Mouse (Mus musculus) forebrain, embryonic 16.5 days (tissue): ENCODE measurements around the gene Neb. TPM values are rescaled to one million over a fixed set of nuclear protein-coding genes. Genes with fewer than 3 reads are reported as not detected.

Source experiments
- ATAC-seq: fragments of 200-750 bp; cut with Nextera tagmentation; 2 replicates; pipeline ENCODE4 v1.8.0; 2017; ENCODE audit warnings: mild to moderate bottlenecking, moderate library complexity
- H3K27ac ChIP-seq: fragments of 300-500 bp; sonication (generic); 2 replicates; pipeline ENCODE4 v1.5.1; 2014; ENCODE audit warnings: low read length, control low read depth
- H3K27me3 ChIP-seq: fragments of 300-500 bp; sonication (generic); replicated peaks from 2 replicates; pipeline ENCODE4 v1.6.1; 2014; ENCODE audit warnings: low read length; ENCODE audit not compliant: control insufficient read depth, insufficient read depth
- H3K36me3 ChIP-seq: fragments of 300-500 bp; sonication (generic); 2 replicates; pipeline ENCODE4 v1.6.1; 2014; ENCODE audit not compliant: control insufficient read depth, insufficient read depth
- H3K4me1 ChIP-seq: fragments of 300-500 bp; sonication (generic); replicated peaks from 2 replicates; pipeline ENCODE4 v1.6.1; 2014; ENCODE audit warnings: low read length; ENCODE audit not compliant: control insufficient read depth, insufficient read depth
- H3K4me2 ChIP-seq: fragments of 300-500 bp; sonication (generic); 2 replicates; pipeline ENCODE4 v1.6.1; 2014; ENCODE audit warnings: mild to moderate bottlenecking, low read length, control low read depth
- H3K4me3 ChIP-seq: fragments of 300-500 bp; sonication (generic); replicated peaks from 2 replicates; pipeline ENCODE4 v1.5.1; 2014; ENCODE audit warnings: mild to moderate bottlenecking, low read length, control low read depth
- H3K9ac ChIP-seq: fragments of 300-500 bp; sonication (generic); replicated peaks from 2 replicates; pipeline ENCODE4 v1.6.1; 2014; ENCODE audit warnings: low read depth, low read length, control low read depth
- H3K9me3 ChIP-seq: fragments of 300-500 bp; sonication (generic); 2 replicates; pipeline ENCODE4 v1.6.1; 2016; ENCODE audit warnings: low read length; ENCODE audit not compliant: control insufficient read depth
- WGBS: fragments of 180-500 bp; shearing (Covaris S2); extraction: QIAGEN DNeasy Blood & Tissue Kit; methylation state at CpG from one replicate; pipeline ENCODE4 v1.1.7; 2014; 5-methylcytosine and 5-hydroxymethylcytosine counted together
- polyA plus RNA-seq: library from polyadenylated mRNA; unstranded; fragments of >200 nt; fragmentation: Nextera tagmentation; extraction: Ambion mirVana; gene quantifications from 2 replicates; pipeline ENCODE4 v1.2.1, GENCODE M21; 2015

Neb gene
- polyA plus RNA-seq, 1 experiment from 2014 or later, result 6.4 TPM

- Histone ChIP-seq H3K4me1 (no peaks in the 10 kb centered on the region), H3K27ac (no peak overlapping the region), H3K36me3 (no peaks in the 10 kb centered on the region), H3K27me3 (no peaks in the 10 kb centered on the region), H3K9ac (no peak overlapping the region), H3K9me3 (no peaks in the 10 kb centered on the region), H3K4me3 (no peak overlapping the region), H3K4me2 (no peak overlapping the region)
- WGBS, result 68% methylated on average over 7 of the region's 7 CpGs
- no peak for ATAC-seq
Measured at GRCm38 (mm10) chr2:52386037-52386436, 7.8 kb upstream of the Neb start.

GRCm38 (mm10) chr2:52378848-52379261 is 581 bp upstream of the Neb start:
- Histone ChIP-seq H3K4me2 (no peak overlapping the region), H3K9me3 (no peaks in the 10 kb centered on the region; the same call in 1 of the 2 replicates), H3K36me3 (no peaks in the 10 kb centered on the region), H3K9ac (no peak overlapping the region), H3K4me3 (no peak overlapping the region), H3K27ac (no peak overlapping the region), H3K27me3 (no peaks in the 10 kb centered on the region), H3K4me1 (no peaks in the 10 kb centered on the region)
- peak; percentile 62; the same call in 1 of the 2 replicates for ATAC-seq
- WGBS, result 77% methylated on average over 10 of the region's 10 CpGs

- H3K4me1 ChIP-seq, result no peaks in the 10 kb centered on the region
- H3K36me3 ChIP-seq, result no peaks in the 10 kb centered on the region
- peak overlapping the region; percentile 4; the same call in 1 of the 2 replicates for H3K4me2 ChIP-seq
- H3K27ac ChIP-seq, result no peak overlapping the region
- no peaks in the 10 kb centered on the region for H3K27me3 ChIP-seq
- 60% methylated on average over 13 of the region's 13 CpGs for WGBS
- H3K9ac ChIP-seq, result no peak overlapping the region
- ATAC-seq, result peak; percentile 15; the same call in 1 of the 2 replicates
- H3K9me3 ChIP-seq, result no peaks in the 10 kb centered on the region; the same call in 1 of the 2 replicates
- H3K4me3 ChIP-seq, result no peak overlapping the region
Measured at GRCm38 (mm10) chr2:52377706-52378447, 397 bp downstream of the Neb start.

GRCm38 (mm10) chr2:52374706-52375105 is 3.6 kb downstream of the Neb start:
- no peaks in the 10 kb centered on the region for H3K4me1 ChIP-seq
- no peaks in the 10 kb centered on the region for H3K27me3 ChIP-seq
- H3K4me2 ChIP-seq, result no peak overlapping the region
- H3K4me3 ChIP-seq, result no peak overlapping the region
- 93% methylated on average over 6 of the region's 6 CpGs for WGBS
- no peak overlapping the region for H3K27ac ChIP-seq
- H3K36me3 ChIP-seq, result no peaks in the 10 kb centered on the region
- no peak for ATAC-seq
- no peaks in the 10 kb centered on the region; the same call in 1 of the 2 replicates for H3K9me3 ChIP-seq
- no peak overlapping the region for H3K9ac ChIP-seq

DNA sequence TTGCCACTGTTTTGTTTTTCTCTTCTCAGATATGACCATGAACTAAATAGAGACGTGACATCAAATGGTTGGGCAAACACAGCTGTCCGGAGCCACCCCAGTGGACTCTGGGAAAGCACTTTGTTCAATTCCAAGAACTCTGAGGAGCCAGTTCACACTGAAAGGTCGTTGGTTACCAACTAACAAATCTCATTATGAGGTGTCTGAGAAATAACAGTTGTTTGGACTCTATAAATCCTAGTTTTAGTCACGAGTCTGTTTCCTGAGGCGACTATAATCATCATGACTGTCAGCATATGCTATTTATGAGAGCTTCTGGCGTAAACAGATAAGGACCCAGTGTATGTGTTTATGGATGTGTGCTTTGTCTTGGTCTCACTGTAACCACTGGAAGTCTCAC is 5.8 kb downstream of the Neb start:
- no peak for ATAC-seq
- Histone ChIP-seq H3K27me3 (no peaks in the 10 kb centered on the region), H3K4me3 (no peak overlapping the region), H3K4me1 (no peaks in the 10 kb centered on the region), H3K9me3 (no peaks in the 10 kb centered on the region), H3K9ac (no peak overlapping the region), H3K4me2 (no peak overlapping the region), H3K27ac (no peak overlapping the region), H3K36me3 (no peaks in the 10 kb centered on the region)
- WGBS, result 84% methylated on average over 6 of the region's 6 CpGs

DNA sequence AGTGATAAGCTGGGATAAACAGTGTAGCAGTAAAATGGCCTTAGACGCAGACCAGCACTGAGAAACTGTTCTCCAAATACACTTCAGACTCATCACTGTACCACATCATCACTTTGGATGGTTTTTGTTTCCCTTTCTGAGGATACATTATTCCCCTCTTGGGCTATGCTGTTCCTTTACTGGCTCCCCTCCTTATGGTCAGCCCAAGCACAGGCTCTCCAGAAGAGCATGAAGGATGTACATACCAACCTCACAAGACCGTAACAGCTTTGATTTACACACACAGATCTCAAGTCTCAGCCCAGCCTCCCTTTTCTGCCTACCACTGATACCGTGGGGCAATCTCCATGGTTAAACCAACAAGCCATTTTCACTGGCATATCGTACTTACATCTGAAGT is 6.2 kb downstream of the Neb start:
- Histone ChIP-seq H3K27me3 (no peaks in the 10 kb centered on the region), H3K4me2 (no peak overlapping the region), H3K9me3 (no peaks in the 10 kb centered on the region), H3K27ac (no peak overlapping the region), H3K36me3 (no peaks in the 10 kb centered on the region), H3K9ac (no peak overlapping the region), H3K4me3 (no peak overlapping the region), H3K4me1 (no peaks in the 10 kb centered on the region)
- no peak for ATAC-seq
- WGBS, result 94% methylated on average over 4 of the region's 4 CpGs

DNA sequence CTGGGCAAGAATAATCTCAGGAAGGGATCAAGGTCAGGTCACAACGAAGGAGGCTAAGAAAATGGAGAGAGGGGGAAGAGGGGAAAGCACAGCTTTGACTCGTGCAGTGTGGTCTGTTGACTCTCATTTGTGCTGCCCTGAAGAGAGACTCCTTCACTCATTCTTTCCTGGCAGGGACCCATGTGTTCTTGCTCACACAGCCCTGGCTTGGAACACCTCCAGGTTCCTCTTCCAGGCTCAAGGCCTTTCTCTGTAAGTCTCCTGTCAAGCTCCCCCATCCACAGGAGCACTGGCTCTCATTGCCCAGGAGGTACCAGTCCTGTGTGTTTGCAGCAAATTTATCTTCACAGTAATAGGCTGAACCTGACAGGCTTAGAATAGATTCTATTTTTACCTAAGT is 7.2 kb downstream of the Neb start:
- H3K27ac ChIP-seq, result no peak overlapping the region
- H3K27me3 ChIP-seq, result no peaks in the 10 kb centered on the region
- no peaks in the 10 kb centered on the region for H3K9me3 ChIP-seq
- H3K9ac ChIP-seq, result no peak overlapping the region
- H3K36me3 ChIP-seq, result no peaks in the 10 kb centered on the region
- no peaks in the 10 kb centered on the region for H3K4me1 ChIP-seq
- no peak for ATAC-seq
- no peak overlapping the region for H3K4me3 ChIP-seq
- H3K4me2 ChIP-seq, result no peak overlapping the region
- 66% methylated on average over 2 of the region's 2 CpGs for WGBS

- Histone ChIP-seq H3K4me2 (no peak overlapping the region), H3K9me3 (no peaks in the 10 kb centered on the region), H3K36me3 (no peaks in the 10 kb centered on the region), H3K4me1 (no peaks in the 10 kb centered on the region), H3K4me3 (no peak overlapping the region), H3K9ac (no peak overlapping the region), H3K27me3 (no peaks in the 10 kb centered on the region), H3K27ac (no peak overlapping the region)
- WGBS, result 90% methylated on average over 6 of the region's 6 CpGs
- no peak for ATAC-seq
Measured at GRCm38 (mm10) chr2:52369622-52370021, 8.7 kb downstream of the Neb start.

- 96% methylated on average over 5 of the region's 5 CpGs for WGBS
- Histone ChIP-seq H3K9me3 (no peaks in the 10 kb centered on the region), H3K27me3 (no peaks in the 10 kb centered on the region)
Measured at GRCm38 (mm10) chr2:52367665-52368064, 10.6 kb downstream of the Neb start.

More at GRCm38 (mm10) chr2:52367665-52368064, 10.6 kb downstream of the Neb start:
- Histone ChIP-seq H3K36me3 (no peaks in the 10 kb centered on the region), H3K4me3 (no peak overlapping the region), H3K4me2 (no peak overlapping the region), H3K27ac (no peak overlapping the region), H3K9ac (no peak overlapping the region), H3K4me1 (no peaks in the 10 kb centered on the region)
- no peak for ATAC-seq
